Mouse (Mus musculus) 3T3-L1 (cell line): ENCODE results near the gene Bcl2l13.
"Not testable (repeated sequence)": the region's sequence is repeated elsewhere in the genome, so short reads cannot be mapped to it uniquely, and the experiment has no call there.

ENCODE experiments used
- DNase-seq: peaks from one replicate; pipeline ENCODE4 v3.0.0-alpha.2; 2015; ENCODE audit warnings: low read depth, low spot score

The Bcl2l13 gene

DNA sequence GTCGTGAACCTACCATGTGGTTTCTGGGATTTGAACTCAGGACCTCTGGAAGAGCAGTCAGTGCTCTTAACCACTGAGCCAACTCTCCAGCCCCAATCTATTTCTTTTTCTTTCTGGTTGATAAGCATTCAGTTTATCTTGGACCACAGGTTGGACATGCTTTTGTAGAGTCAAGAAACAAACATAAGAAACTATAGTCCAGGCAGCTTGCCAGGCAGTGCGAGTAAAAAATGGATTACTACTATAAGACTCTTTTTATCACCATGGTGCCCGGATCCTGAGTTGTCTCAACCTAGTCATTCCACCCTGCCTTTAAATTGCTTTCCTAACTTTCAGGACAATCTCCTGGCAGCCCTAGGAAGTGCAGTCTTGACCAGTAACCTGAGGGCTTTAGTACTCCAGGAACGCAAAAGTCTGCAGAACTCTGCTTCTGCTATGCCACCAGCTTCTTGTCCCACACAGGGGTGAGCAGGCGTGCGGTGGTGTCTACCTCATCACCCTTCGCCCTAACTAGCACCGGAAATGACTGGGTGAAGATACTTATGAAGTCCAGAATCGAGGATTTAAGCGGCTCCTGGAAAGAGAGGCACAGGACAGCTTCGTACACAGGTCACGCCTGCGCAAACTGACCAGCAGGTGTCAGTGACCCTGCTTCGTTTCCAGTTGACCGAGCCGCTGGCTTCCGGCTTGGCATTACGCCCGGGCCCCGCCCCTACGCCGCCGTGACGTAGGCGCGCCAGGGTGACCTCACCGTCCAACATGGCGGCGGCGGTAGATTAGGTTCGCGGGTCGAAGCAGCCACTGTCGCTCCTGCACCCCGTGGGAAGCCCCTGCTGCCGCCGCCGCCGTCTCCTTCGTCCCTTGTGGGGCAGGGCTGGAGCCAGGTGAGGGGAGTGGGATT is at the start of gene Bcl2l13:
Bcl2l13 (plus strand) TSS at position 739 of the 901 bp plus-strand sequence.
- DNase-seq: peak; percentile 94

GRCm38 (mm10) chr6:120788068-120788607 is 47.9 kb upstream of the Bcl2l13 start:
- DNase-seq: no peak

DNA sequence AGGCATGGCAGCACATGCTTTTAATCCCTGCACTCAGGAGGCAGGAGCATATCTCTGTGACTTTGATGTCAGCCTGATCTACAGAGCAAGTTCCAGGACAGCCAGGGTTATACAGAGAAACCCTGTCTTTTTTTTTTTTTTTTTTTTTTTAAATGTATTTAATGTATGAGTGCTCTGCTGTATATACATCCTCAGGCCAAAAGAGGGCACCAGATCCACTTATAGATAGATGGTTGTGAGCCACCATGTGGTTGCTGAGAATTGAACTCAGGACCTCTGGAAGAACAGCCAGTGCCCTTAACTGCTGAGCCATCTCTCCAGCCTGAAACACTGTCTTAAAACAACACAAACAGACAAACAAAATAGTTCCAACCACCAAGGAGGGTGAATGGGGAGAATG is 47.1 kb upstream of the Bcl2l13 start:
- peak; percentile 77 for DNase-seq

DNA sequence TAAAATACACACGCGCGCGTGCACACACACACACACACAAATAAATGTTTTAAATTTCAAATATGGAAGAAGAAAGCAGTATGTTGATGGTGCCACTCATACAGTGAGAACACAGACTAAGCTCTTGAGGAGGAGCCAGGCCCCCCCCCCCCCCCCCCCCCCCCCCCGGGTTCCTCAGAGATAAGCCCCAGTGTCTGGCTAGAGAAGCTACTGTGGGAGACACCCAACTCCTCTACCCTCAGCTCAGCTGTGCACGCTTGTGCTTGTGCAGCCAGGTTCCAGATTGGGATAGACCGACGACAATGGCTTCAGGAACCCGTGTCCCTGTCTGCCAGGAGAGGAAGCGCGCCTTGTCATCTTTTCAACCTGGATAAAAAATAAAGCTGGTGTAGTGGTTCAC is 45.9 kb upstream of the Bcl2l13 start:
- no peak for DNase-seq

GRCm38 (mm10) chr6:120790717-120791116 is 45.3 kb upstream of the Bcl2l13 start:
- DNase-seq: no peak

GRCm38 (mm10) chr6:120792947-120793346 is 43.1 kb upstream of the Bcl2l13 start:
- peak; percentile 34 for DNase-seq

DNA sequence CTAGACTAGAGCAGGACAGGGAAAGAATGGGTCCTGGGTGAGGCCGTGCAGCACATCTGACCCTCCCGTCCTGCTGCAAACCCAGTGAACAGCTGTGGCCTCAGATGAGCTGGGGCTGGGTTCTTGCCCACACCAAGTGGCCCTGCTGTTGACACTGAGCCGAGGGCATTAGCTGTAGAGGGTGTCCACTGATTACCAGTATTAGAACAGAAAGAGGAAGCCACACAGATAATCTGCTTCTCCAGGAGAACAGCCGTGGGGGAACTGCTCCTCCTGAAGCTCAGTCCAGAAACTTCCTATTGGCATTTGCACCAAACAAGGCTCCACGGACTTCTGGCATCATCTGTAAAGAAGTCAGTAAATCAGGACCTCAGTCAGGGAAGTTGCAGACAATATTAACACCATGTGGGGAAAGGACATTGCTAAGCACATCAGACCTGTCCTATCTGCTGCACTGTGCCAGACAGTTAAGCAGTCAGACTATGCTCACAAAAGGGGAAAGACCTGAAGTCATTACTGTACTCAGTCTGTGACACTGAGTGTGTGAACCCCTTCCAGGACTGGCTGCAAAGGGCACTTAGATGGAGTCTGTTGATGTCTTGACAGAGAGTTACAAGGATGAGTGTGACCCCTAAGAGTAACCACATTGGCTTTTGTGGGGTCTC is 40.5 kb upstream of the Bcl2l13 start:
- DNase-seq: no peak

DNA sequence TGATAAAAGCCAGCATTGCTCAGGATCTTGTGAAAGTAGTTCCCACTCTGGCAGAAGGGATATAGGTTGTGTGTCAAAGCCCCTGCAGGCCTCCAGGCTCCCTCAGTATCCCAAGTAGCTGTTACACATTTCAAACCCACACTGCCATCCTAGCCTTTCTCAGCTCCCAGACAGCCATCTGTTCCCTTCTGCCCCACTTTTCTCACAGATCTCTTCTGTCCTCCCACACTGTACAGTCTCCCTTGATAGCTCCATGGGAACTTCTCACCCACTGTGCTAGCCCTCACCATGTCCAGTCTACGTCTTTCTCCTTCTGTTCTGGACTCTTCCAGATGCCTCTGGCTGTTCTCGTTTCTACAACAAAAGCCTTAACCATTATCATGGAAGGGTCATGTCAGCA is 39.9 kb upstream of the Bcl2l13 start:
- DNase-seq: no peak

GRCm38 (mm10) chr6:120798019-120798418 is 38.0 kb upstream of the Bcl2l13 start:
- DNase-seq: peak; percentile 53

GRCm38 (mm10) chr6:120798905-120799304 is 37.1 kb upstream of the Bcl2l13 start:
- DNase-seq: no peak

DNA sequence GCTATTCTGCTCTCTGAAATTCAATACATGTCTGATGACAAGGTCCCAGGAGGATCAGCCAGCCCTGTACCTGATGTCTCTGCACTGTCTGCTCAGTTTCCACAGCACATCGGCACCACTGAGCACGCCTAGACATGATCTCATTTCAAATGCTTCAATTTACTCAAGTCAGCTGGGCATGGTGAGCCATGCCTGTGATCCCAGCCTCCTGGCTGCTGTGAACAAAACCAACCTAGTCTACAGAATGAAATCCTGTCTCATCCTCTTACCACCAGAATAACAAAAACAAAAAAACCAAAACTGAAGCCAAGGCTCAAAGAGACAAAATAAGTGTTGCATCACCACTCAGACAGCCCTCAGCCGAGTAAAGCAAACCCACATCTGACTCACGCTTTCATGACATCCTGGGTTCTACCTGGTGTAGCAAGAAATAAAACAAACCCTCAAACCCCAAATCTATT is 36.4 kb upstream of the Bcl2l13 start:
- peak; percentile 38 for DNase-seq

GRCm38 (mm10) chr6:120806999-120807737 is 28.8 kb upstream of the Bcl2l13 start:
- no peak for DNase-seq

DNA sequence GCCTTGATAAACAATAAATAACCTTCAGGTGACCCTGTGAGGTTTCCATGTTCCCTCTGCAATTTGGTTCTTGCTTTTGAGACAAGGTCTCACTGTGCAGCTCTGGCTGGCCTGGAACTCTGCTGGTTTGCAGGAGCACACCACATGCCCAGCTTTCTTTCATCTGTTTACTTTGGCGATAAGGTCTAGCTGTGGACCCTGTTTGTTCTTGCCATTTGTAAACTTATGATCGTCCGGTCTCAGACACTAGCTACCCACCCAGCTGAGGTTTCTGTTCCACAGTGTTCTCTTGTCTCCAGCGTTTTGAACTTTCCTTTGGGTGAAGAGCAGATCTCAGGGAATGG is 28.3 kb upstream of the Bcl2l13 start:
- no peak for DNase-seq

DNA sequence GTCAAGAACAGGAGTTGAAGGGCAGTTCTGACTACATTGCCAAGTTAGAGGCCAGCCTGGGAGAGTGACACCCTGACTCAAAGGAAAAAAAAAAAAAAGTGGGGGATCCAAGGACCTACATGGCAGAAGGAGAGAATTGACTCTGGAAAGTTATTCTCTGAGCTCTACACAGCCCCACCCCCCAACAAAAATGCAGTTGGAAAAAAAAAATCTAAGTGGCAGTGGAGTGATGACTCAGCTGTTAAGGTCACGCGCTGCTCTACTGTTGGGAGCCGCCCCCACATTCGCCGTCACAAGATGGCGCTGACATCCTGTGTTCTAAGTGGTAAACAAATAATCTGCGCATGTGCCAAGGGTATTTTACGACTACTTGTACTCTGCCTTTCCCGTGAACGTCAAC is 24.0 kb upstream of the Bcl2l13 start:
- DNase-seq: not testable (repeated sequence)

DNA sequence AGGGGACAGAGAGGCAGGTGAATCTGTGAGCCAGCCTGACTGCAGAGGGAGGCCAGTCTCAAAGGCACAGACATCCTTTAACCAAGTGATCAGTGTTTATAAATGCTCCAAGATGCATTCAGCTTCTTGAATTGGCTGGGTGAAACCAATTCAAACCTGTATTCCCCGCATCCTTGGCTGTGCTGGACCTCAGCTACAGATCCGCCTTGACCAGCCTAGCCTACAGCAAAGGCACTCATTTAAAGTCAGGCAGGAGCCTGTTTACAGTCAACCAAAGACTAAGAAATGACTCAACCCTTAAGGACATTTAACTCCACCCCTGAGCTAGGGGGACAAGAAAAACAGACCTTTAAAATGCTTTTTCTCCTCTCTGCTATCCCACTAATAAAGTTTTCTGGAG is 16.7 kb upstream of the Bcl2l13 start:
- no peak for DNase-seq

GRCm38 (mm10) chr6:120820144-120820543 is 15.9 kb upstream of the Bcl2l13 start:
- no peak for DNase-seq

DNA sequence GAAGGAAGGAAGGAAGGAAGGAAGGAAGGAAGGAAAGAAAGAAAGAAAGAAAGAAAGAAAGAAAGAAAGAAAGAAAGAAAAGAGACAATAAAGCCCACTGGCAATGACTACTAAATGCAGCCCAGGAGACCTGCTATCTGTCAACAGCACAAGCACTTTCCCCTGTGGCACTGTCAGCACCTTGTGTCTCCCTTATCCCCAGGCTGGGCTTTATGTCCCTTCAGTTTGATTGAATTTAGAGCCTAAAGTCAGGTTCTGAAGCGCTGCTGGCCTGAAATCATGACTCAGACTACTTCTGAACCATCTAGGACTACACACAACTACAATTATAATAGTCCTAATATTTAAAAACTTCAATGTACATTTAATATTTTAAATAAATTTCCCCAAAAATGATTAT is 15.1 kb upstream of the Bcl2l13 start:
- DNase-seq: no peak

DNA sequence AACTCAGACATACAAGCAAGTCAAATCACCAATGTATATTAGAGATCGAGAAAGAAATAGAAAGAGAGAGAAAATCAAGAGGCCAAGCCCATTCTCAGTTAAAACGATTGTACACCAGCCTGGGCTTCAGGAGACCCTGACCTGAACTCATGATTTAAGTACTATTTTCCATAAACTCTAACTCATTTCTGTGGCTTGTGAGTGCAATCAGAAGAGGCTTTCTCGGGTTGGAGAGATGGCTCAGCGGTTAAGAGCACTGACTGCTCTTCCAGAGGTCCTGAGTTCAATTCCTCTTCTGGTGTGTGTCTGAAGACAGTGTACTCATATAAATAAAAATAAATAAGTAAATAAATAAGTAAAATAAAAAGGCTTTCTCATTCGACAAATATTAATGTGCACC is 14.3 kb upstream of the Bcl2l13 start:
- DNase-seq: no peak

DNA sequence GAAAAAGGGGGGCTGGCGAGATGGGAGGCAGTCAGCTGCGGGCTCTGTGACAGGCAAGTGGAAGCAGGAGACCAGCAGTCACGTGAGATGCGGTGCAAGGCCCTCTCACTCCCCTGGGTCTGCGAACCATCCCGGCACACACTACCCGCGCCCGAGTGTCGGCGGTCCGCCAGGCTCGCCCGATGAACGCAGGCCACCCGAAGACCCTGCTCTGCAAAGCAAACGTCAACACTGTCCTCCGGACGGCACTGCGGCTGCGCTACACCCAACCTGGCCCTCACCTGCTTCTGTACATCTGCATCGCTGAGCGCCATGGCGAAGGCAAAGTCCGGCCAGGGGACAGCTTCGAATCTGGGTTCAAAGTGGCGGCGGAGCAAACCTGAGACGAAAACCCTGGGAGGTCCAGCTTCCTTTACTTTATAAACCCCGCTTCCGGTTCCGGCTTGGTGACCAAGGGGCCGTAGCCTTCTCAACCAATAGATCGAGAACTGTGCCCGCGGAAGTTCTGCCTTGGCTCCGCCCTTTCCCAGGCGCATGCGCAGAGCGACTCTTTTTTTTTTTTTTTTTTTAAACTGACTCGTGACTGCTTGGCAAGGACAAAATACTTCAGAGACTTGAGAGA is 13.6 kb upstream of the Bcl2l13 start, which contains the start of gene Atp6v1e1:
Atp6v1e1 (minus strand) TSS at position 487 of the 622 bp plus-strand sequence.
- peak; percentile 98 for DNase-seq

GRCm38 (mm10) chr6:120822937-120823614 is 12.9 kb upstream of the Bcl2l13 start:
- peak; percentile 60 for DNase-seq

DNA sequence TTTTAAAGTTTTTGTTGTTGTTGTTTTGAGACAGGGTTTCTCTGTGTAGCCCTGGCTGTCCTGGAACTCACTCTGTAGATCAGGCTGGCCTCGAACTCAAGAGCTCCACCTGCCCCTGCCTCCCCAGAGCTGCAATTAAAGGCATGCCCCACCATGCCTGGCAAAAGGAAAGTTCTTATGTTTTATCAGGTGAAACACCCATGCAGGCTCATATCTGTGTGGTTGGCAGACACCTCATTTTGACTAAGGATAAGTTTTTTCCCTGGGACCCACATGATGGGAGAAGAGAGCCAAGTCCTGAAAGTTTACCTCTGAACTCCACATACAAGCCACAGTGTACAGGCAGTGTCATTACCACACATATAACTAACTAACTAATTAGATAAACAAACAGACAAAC is 6.0 kb upstream of the Bcl2l13 start:
- DNase-seq: no peak
